Mouse (Mus musculus) ES-E14 (cell line): ENCODE measurements around the gene Dct.

Experiments used
- MAFK ChIP-seq: IDR thresholded peaks from 2 replicates; pipeline ENCODE4 v1.6.1; 2014; ENCODE audit warnings: mild to moderate bottlenecking, low read depth, low read length, inconsistent platforms; ENCODE audit not compliant: insufficient read depth
- ZNF384 ChIP-seq: IDR thresholded peaks from 2 replicates; pipeline ENCODE4 v1.6.1; 2012; ENCODE audit warnings: low read depth, low read length, inconsistent platforms

- TF ChIP-seq MAFK (no peak), ZNF384 (no peak)
Measured at GRCm38 (mm10) chr14:118089215-118089805, 37.3 kb upstream of the Dct start.
